Mouse (Mus musculus) G1E (cell line): Measurements from ENCODE around the gene Sdsl.
"Not testable (repeated sequence)": the region's sequence is repeated elsewhere in the genome, so short reads cannot be mapped to it uniquely, and the experiment has no call there.

Experiments used
- CTCF ChIP-seq: IDR thresholded peaks from 2 replicates; pipeline ENCODE4 v1.5.1; 2012; ENCODE audit warnings: low read depth, low read length, inconsistent platforms, mixed read lengths
- TAL1 ChIP-seq: conservative IDR thresholded peaks from 2 replicates; pipeline ENCODE4 v1.6.1; 2012; ENCODE audit warnings: low read depth, low read length, inconsistent platforms, mixed read lengths

- TF ChIP-seq CTCF, TAL1: not testable (repeated sequence)
Measured at GRCm38 (mm10) chr5:120500609-120501008, 28.0 kb upstream of the Sdsl start.
